Mouse (Mus musculus): Measurements from ENCODE around the gene Tmtc1.

DNA sequence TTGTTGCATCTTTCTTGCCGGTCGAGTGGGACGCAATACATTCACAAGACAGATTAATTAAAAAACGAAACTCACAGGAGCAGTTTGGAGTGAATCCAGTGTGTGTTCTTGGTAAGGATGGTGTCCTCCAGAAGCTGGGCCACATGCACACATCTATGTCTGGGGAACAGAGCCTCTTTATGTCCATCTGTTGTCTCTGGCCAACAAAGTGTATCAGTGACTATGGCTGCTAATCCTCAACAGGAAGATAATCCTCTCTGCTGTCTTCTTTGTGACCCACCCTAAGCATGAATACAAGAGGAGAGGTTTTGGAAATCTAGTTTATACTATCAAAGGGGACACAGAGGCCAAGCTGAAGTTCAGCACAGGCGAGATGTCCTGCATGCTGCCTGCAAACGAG lies 34.2 kb upstream of the Tmtc1 start:
- TF ChIP-seq POLR2A (IDR thresholded peaks at IDR 0.05; ENCODE audit: insufficient read length, low read depth) (no peak), MAX (IDR thresholded peaks at IDR 0.05; ENCODE audit: low read depth) (no peak), TCF12 (IDR thresholded peaks at IDR 0.05; ENCODE audit: insufficient read depth, poor library complexity, severe bottlenecking) (no peak), MYOD1 (IDR thresholded peaks at IDR 0.05; ENCODE audit: control insufficient read depth in 1 of 3, insufficient read length in 2 of 3, low read depth in 2 of 3) (no peak)

All from myocyte (in vitro differentiated cells).